Mouse (Mus musculus) G1E (cell line): ENCODE measurements around the gene Dnajc3. TPM values are rescaled to one million over a fixed set of nuclear protein-coding genes. Genes with fewer than 3 reads are reported as not detected.

Experiments used
- ATAC-seq: 2 replicates; pipeline ENCODE4 v1.8.0; 2016; ENCODE audit warnings: mild to moderate bottlenecking; ENCODE audit not compliant: insufficient number of reproducible peaks, poor library complexity, low FRiP score, severe bottlenecking; ENCODE audit errors: extremely low read depth
- DNase-seq: peaks from one replicate; pipeline ENCODE4 v3.0.0; 2012; ENCODE audit warnings: low spot score
- H3K27me3 ChIP-seq: 2 replicates; pipeline ENCODE4 v1.6.1; 2012; ENCODE audit warnings: mild to moderate bottlenecking, low read length, inconsistent platforms; ENCODE audit not compliant: insufficient read depth
- H3K36me3 ChIP-seq: replicated peaks from 2 replicates; pipeline ENCODE3; 2012; ENCODE audit warnings: mild to moderate bottlenecking, inconsistent platforms
- H3K4me1 ChIP-seq: 2 replicates; pipeline ENCODE4 v1.6.1; 2012; ENCODE audit warnings: low read depth, low read length, inconsistent platforms, mixed read lengths; ENCODE audit not compliant: insufficient read depth
- H3K4me3 ChIP-seq: 2 replicates; pipeline ENCODE4 v1.5.1; 2012; ENCODE audit warnings: low read depth, mild to moderate bottlenecking, inconsistent platforms, low read length, moderate library complexity, mixed read lengths
- H3K9me3 ChIP-seq: replicated peaks from 2 replicates; pipeline ENCODE4 v1.6.1; 2012; ENCODE audit warnings: inconsistent platforms
- CTCF ChIP-seq: IDR thresholded peaks from 2 replicates; pipeline ENCODE4 v1.5.1; 2012; ENCODE audit warnings: low read depth, low read length, inconsistent platforms, mixed read lengths
- GATA1 ChIP-seq: IDR thresholded peaks from 2 replicates; pipeline ENCODE4 v1.6.1; 2012; ENCODE audit warnings: borderline replicate concordance, low read length, inconsistent platforms, mixed read lengths
- GATA2 ChIP-seq: IDR thresholded peaks from 2 replicates; pipeline ENCODE4 v1.6.1; 2012; ENCODE audit warnings: low read depth, low read length, inconsistent platforms, borderline replicate concordance
- POLR2AphosphoS5 ChIP-seq: IDR thresholded peaks from 2 replicates; pipeline ENCODE4 v1.6.1; 2012; ENCODE audit warnings: low read depth, low read length, inconsistent platforms; ENCODE audit not compliant: insufficient replicate concordance
- TAL1 ChIP-seq: conservative IDR thresholded peaks from 2 replicates; pipeline ENCODE4 v1.6.1; 2012; ENCODE audit warnings: low read depth, low read length, inconsistent platforms, mixed read lengths
- polyA plus RNA-seq: library from polyadenylated mRNA; stranded (reverse); fragments of >175 nt; gene quantifications from 2 replicates; pipeline ENCODE4 v1.2.3, GENCODE M21; 2012
- total RNA-seq, 2 experiments: library from RNA; stranded (forward) in 1 of 2; stranded (reverse) in 1 of 2; fragments of 200-1000 nt in 1 of 2; fragments of >200 nt in 1 of 2; fragmentation: Nextera tagmentation in 1 of 2; gene quantifications; 2 replicates each; pipeline ENCODE4 v1.2.3; 2014 to 2017

The Dnajc3 gene
- total and polyA plus RNA-seq, 3 experiments = 3.9 to 54.6 (median 36.9) TPM

GRCm38 (mm10) chr14:118919025-118919424 is 18.8 kb upstream of the Dnajc3 start:
- Histone ChIP-seq H3K36me3 (no peaks in the 10 kb centered on the region), H3K4me3 (no peak overlapping the region), H3K9me3 (no peaks in the 10 kb centered on the region), H3K27me3 (peaks cover 20% of the 10 kb centered on the region), H3K4me1 (peaks cover 8% of the 10 kb centered on the region; the same call in 1 of the 2 replicates)
- TF ChIP-seq TAL1 = no peak
- no peak for TF ChIP-seq GATA2
- TF ChIP-seq GATA1 = no peak
- TF ChIP-seq POLR2AphosphoS5 = no peak
- TF ChIP-seq CTCF = 0 out of 2 replicates have a peak, but pooled peaks have one; percentile 23
- DNase-seq = no peak
- peak; percentile 41 for ATAC-seq

GRCm38 (mm10) chr14:118920654-118921053 is 17.1 kb upstream of the Dnajc3 start:
- TF ChIP-seq GATA2 (no peak), CTCF (no peak)
- ATAC-seq (no peak), DNase-seq (no peak)
- Histone ChIP-seq H3K9me3 (no peaks in the 10 kb centered on the region), H3K27me3 (peaks cover 30% of the 10 kb centered on the region), H3K36me3 (no peaks in the 10 kb centered on the region), H3K4me3 (no peak overlapping the region), H3K4me1 (peaks cover 17% of the 10 kb centered on the region)

GRCm38 (mm10) chr14:118922251-118922650 is 15.5 kb upstream of the Dnajc3 start:
- TF ChIP-seq GATA2 (no peak), GATA1 (no peak), POLR2AphosphoS5 (no peak), TAL1 (no peak), CTCF (no peak)
- H3K27me3 ChIP-seq = peaks cover 34% of the 10 kb centered on the region
- no peak overlapping the region for H3K4me3 ChIP-seq

GRCm38 (mm10) chr14:118922667-118923184 is 15.1 kb upstream of the Dnajc3 start:
- DNase-seq (no peak), ATAC-seq (no peak)
- TF ChIP-seq GATA2 = no peak
- no peak for TF ChIP-seq CTCF
- TF ChIP-seq POLR2AphosphoS5 = no peak
- no peak for TF ChIP-seq TAL1
- no peak for TF ChIP-seq GATA1
- peaks cover 17% of the 10 kb centered on the region for H3K4me1 ChIP-seq
- H3K27me3 ChIP-seq = peaks cover 31% of the 10 kb centered on the region
- H3K9me3 ChIP-seq = no peaks in the 10 kb centered on the region
- no peaks in the 10 kb centered on the region for H3K36me3 ChIP-seq
- no peak overlapping the region for H3K4me3 ChIP-seq

More at GRCm38 (mm10) chr14:118922251-118922650, 15.5 kb upstream of the Dnajc3 start:
- Histone ChIP-seq H3K4me1 (peaks cover 17% of the 10 kb centered on the region), H3K36me3 (no peaks in the 10 kb centered on the region), H3K9me3 (no peaks in the 10 kb centered on the region)
- ATAC-seq (no peak), DNase-seq (no peak)

- Histone ChIP-seq H3K9me3 (no peaks in the 10 kb centered on the region), H3K36me3 (no peaks in the 10 kb centered on the region), H3K4me3 (peak within 1 kb of the TSS; percentile 41; the same call in 1 of the 2 replicates), H3K27me3 (peaks cover 37% of the 10 kb centered on the region), H3K4me1 (peaks cover 17% of the 10 kb centered on the region)
- DNase-seq = no peak
- ATAC-seq = no peak
- TF ChIP-seq CTCF (no peak), GATA2 (no peak), GATA1 (no peak), POLR2AphosphoS5 (no peak), TAL1 (no peak)
Observed at GRCm38 (mm10) chr14:118924673-118925615, 12.8 kb upstream of the Dnajc3 start, which contains the start of gene Dzip1. Gene Dzip1 (minus strand): TSS chr14:118925460.

- H3K4me1 ChIP-seq = peaks cover 21% of the 10 kb centered on the region
- DNase-seq (no peak), ATAC-seq (no peak)
- no peak overlapping the region for H3K4me3 ChIP-seq
- no peaks in the 10 kb centered on the region for H3K36me3 ChIP-seq
- no peak for TF ChIP-seq GATA2
- no peak for TF ChIP-seq POLR2AphosphoS5
- no peak for TF ChIP-seq CTCF
- TF ChIP-seq TAL1 = no peak
- TF ChIP-seq GATA1 = no peak
- H3K9me3 ChIP-seq = no peaks in the 10 kb centered on the region
- peaks cover 33% of the 10 kb centered on the region for H3K27me3 ChIP-seq
Observed at GRCm38 (mm10) chr14:118928565-118928964, 9.2 kb upstream of the Dnajc3 start.
